ENCODE assay signal across 8 mouse cellular contexts in the genomic region with DNA sequence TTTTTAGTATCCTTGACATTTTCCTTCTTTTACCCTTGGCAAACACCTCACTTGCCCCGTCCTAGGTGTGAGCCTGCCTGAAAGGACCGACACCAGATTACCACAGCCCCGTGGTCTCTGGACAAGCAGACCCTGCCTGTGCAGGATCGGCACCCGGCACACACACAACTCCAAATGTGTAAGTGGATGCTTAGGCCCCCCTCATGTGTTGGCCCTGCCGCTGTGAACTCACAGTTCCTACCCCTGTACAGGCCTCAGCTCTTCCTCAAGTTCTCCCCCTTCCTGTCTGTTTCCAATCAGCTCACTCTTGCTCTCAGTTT. TPM values are rescaled to one million over a fixed set of nuclear protein-coding genes. Genes with fewer than 3 reads are reported as not detected.
DNase-seq lines count a peak whose midpoint lies in the region; ATAC-seq and TF ChIP-seq lines count a peak whose summit lies in the region.

No protein-coding gene starts in this region.

- H3K4me2 ChIP-seq in liver, embryonic 12.5 days: peak overlapping the region; percentile 78

- no peaks in the 10 kb centered on the region for H3K9me3 ChIP-seq in liver, embryonic 12.5 days (replicated peaks)

- H3K4me1 ChIP-seq in cerebellum, adult 2 months (ENCODE audit: control insufficient read depth, insufficient read depth, low read length): peaks cover 68% of the 10 kb centered on the region
- H3K4me1 ChIP-seq in testis, adult 2 months (ENCODE audit: control insufficient read depth, insufficient read depth, low read length): peaks cover 9% of the 10 kb centered on the region
- peaks cover 73% of the 10 kb centered on the region for H3K4me1 ChIP-seq in liver, embryonic 12.5 days

- WGBS in cerebellum, adult 2 months: 28% methylated on average over 6 of the region's 6 CpGs
- WGBS in liver, embryonic 12.5 days (ENCODE audit: insufficient replicate concordance): 47% methylated on average over 6 of the region's 6 CpGs

- DNase-seq in cerebellum, adult 2 months: no peak
- DNase-seq in cerebellum, adult 9-10 months: no peak
- DNase-seq in testis, postnatal 14 days (ENCODE audit: low spot score): no peak
- DNase-seq in right cerebral cortex, postnatal 36 days (ENCODE audit: low spot score in 2 of 2): no peak
- no peak for DNase-seq in urinary bladder, postnatal 14 days (ENCODE audit: low spot score)
- no peak for DNase-seq in gastrocnemius, postnatal 10 days

- ATAC-seq in liver, embryonic 12.5 days: peak; percentile 4; the same call in 1 of the 2 replicates

- peak overlapping the region; percentile 88 for H3K27ac ChIP-seq in cerebellum, adult 2 months (ENCODE audit: insufficient read depth, low read length)
- H3K27ac ChIP-seq in testis, adult 2 months (ENCODE audit: control insufficient read depth, insufficient read depth, low read depth, low read length): peak overlapping the region; percentile 51
- peak overlapping the region; percentile 99 for H3K27ac ChIP-seq in liver, embryonic 12.5 days

- H3K27me3 ChIP-seq in cerebellum, adult 2 months (ENCODE audit: control insufficient read depth, insufficient read depth, low read length): no peaks in the 10 kb centered on the region
- no peaks in the 10 kb centered on the region for H3K27me3 ChIP-seq in testis, adult 2 months (ENCODE audit: control insufficient read depth, insufficient read depth, low read length)
- H3K27me3 ChIP-seq in liver, embryonic 12.5 days (replicated peaks): peaks cover 20% of the 10 kb centered on the region

- no peak for TF ChIP-seq POLR2A in cerebellum, adult 2 months (IDR thresholded peaks at IDR 0.05; ENCODE audit: borderline replicate concordance, insufficient read depth, low read length)
- TF ChIP-seq POLR2A in testis, adult 2 months (IDR thresholded peaks at IDR 0.05; ENCODE audit: control insufficient read depth, low read depth, low read length): no peak

- no peaks in the 10 kb centered on the region for H3K36me3 ChIP-seq in testis, adult 2 months (ENCODE audit: control insufficient read depth, insufficient read depth, low read length)
- peaks cover 35% of the 10 kb centered on the region for H3K36me3 ChIP-seq in liver, embryonic 12.5 days

- no peak for TF ChIP-seq CTCF in cerebellum, adult 2 months (IDR thresholded peaks at IDR 0.05; ENCODE audit: borderline replicate concordance, insufficient read depth, low read depth, low read length)
- TF ChIP-seq CTCF in testis, adult 2 months (IDR thresholded peaks at IDR 0.05; ENCODE audit: control insufficient read depth, insufficient read depth, insufficient replicate concordance, low read depth, low read length): no peak

- H3K4me3 ChIP-seq in cerebellum, adult 2 months (replicated peaks; ENCODE audit: insufficient read depth, low read depth, low read length): no peak overlapping the region
- no peak overlapping the region for H3K4me3 ChIP-seq in testis, adult 2 months (ENCODE audit: control insufficient read depth, low read depth, low read length)
- peak overlapping the region; percentile 63 for H3K4me3 ChIP-seq in liver, embryonic 12.5 days

- peak overlapping the region; percentile 78 for H3K9ac ChIP-seq in liver, embryonic 12.5 days

RNA-seq across cellular contexts. Expression of gene G430095P16Rik, which starts 0.3 kb away (rescaled TPM):
- 0.27 and 0.33 TPM in 2 replicates for polyA plus RNA-seq in cerebellum, adult 2 months (2012; rRNA removed)
- 0.32 TPM in 2 replicates for polyA plus RNA-seq in testis, adult 2 months (2012; rRNA removed)
- 11.0 and 12.0 TPM in 2 replicates for polyA plus RNA-seq in liver, embryonic 12.5 days (2016; fragmentation: Nextera tagmentation; extraction: Ambion mirVana)
- 1 to 10 TPM; 2.2 to 2.8 TPM for total RNA-seq in gastrocnemius, postnatal 10 days (2021)

RNA-seq across cellular contexts. Expression of gene Lyl1, which starts 21.2 kb away (rescaled TPM):
- 1.7 TPM in 2 replicates for polyA plus RNA-seq in cerebellum, adult 2 months (2012; rRNA removed)
- 0.93 and 1.2 TPM in 2 replicates for polyA plus RNA-seq in testis, adult 2 months (2012; rRNA removed)
- polyA plus RNA-seq in liver, embryonic 12.5 days (2016; fragmentation: Nextera tagmentation; extraction: Ambion mirVana): 82.3 and 83.1 TPM in 2 replicates
- total RNA-seq in gastrocnemius, postnatal 10 days (2021): 1 to 10 TPM; 3.3 to 5.4 TPM

RNA-seq across cellular contexts. Expression of gene Nacc1, which starts 34.8 kb away (rescaled TPM):
- polyA plus RNA-seq in cerebellum, adult 2 months (2012; rRNA removed): 91.0 and 93.9 TPM in 2 replicates
- polyA plus RNA-seq in testis, adult 2 months (2012; rRNA removed): 27.5 and 28.2 TPM in 2 replicates
- 12.5 and 12.9 TPM in 2 replicates for polyA plus RNA-seq in liver, embryonic 12.5 days (2016; fragmentation: Nextera tagmentation; extraction: Ambion mirVana)
- total RNA-seq in gastrocnemius, postnatal 10 days (2021): 10 to 100 TPM; 38.2 to 39.1 TPM

RNA-seq across cellular contexts. Expression of gene Trmt1, which starts 36.4 kb away (rescaled TPM):
- polyA plus RNA-seq in cerebellum, adult 2 months (2012; rRNA removed): 144 and 148 TPM in 2 replicates
- polyA plus RNA-seq in testis, adult 2 months (2012; rRNA removed): 131 and 161 TPM in 2 replicates
- polyA plus RNA-seq in liver, embryonic 12.5 days (2016; fragmentation: Nextera tagmentation; extraction: Ambion mirVana): 57.3 and 62.0 TPM in 2 replicates
- total RNA-seq in gastrocnemius, postnatal 10 days (2021): 10 to 100 TPM; 33.7 to 43.9 TPM

RNA-seq across cellular contexts. Expression of gene Ier2, which starts 59.8 kb away (rescaled TPM):
- polyA plus RNA-seq in cerebellum, adult 2 months (2012; rRNA removed): 13.9 and 15.1 TPM in 2 replicates
- polyA plus RNA-seq in testis, adult 2 months (2012; rRNA removed): 2.1 and 2.3 TPM in 2 replicates
- 36.4 and 37.4 TPM in 2 replicates for polyA plus RNA-seq in liver, embryonic 12.5 days (2016; fragmentation: Nextera tagmentation; extraction: Ambion mirVana)
- 10 to 100 TPM; 10.9 to 17.6 TPM for total RNA-seq in gastrocnemius, postnatal 10 days (2021)

Comparison
In these comparisons a context has a peak if more than half of its experiments do, and no peak if none do; other contexts are left out.
1. RNA of gene Lyl1, which starts 21.2 kb away (polyA plus RNA-seq): 82.3 to 83.1 TPM in liver, embryonic 12.5 days; 1.7 TPM in cerebellum, adult 2 months and 0.93 to 1.2 TPM in testis, adult 2 months; every median in the first group is over 10 times any median in the second.
2. Peak in every context shown above with its lines, with median percentiles within 50 percentile points of each other: H3K27ac ChIP-seq.